ENCODE assay signal across 8 mouse cellular contexts in genomic region chr5:121383857-121384756, GRCm38 (mm10). TPM values are rescaled to one million over a fixed set of nuclear protein-coding genes. Genes with fewer than 3 reads are reported as not detected.
A peak's percentile ranks its signal among the peaks of the same experiment; 100 is the strongest.
DNase-seq lines count a peak whose midpoint lies in the region; ATAC-seq and TF ChIP-seq lines count a peak whose summit lies in the region.

No protein-coding gene starts in this region.

- intact Hi-C loops in left cerebral cortex, postnatal 36 days (cut with DNase I): no loop called here

- WGBS in forebrain, embryonic 11.5 days: 54% methylated on average over 10 of the region's 10 CpGs
- WGBS in limb, embryonic 13.5 days: 45% methylated on average over 10 of the region's 10 CpGs
- 14% methylated on average over 10 of the region's 10 CpGs for WGBS in olfactory bulb, adult 2 months

- no peaks in the 10 kb centered on the region for H3K9me3 ChIP-seq in forebrain, embryonic 11.5 days (ENCODE audit: control insufficient read depth, low read length)
- peaks cover 7% of the 10 kb centered on the region for H3K9me3 ChIP-seq in limb, embryonic 13.5 days

- no peak for TF ChIP-seq CTCF in olfactory bulb, adult 2 months (IDR thresholded peaks at IDR 0.05; ENCODE audit: insufficient read depth, low read depth, low read length)

- no peak overlapping the region for H3K27ac ChIP-seq in forebrain, embryonic 11.5 days (ENCODE audit: low read depth, low read length)
- H3K27ac ChIP-seq in limb, embryonic 13.5 days: no peak overlapping the region; the same call in 1 of the 2 replicates
- peak overlapping the region; percentile 94 for H3K27ac ChIP-seq in olfactory bulb, adult 2 months (ENCODE audit: insufficient read depth, low read depth, low read length)

- peaks cover 5% of the 10 kb centered on the region; the same call in 1 of the 2 replicates for H3K36me3 ChIP-seq in forebrain, embryonic 11.5 days (ENCODE audit: control insufficient read depth, insufficient read depth, low read length)
- H3K36me3 ChIP-seq in limb, embryonic 13.5 days: peaks cover 42% of the 10 kb centered on the region

- H3K4me1 ChIP-seq in forebrain, embryonic 11.5 days (replicated peaks; ENCODE audit: control insufficient read depth, insufficient read depth, low read length): peaks cover 8% of the 10 kb centered on the region; the same call in 1 of the 2 replicates
- peaks cover 27% of the 10 kb centered on the region for H3K4me1 ChIP-seq in limb, embryonic 13.5 days
- peaks cover 18% of the 10 kb centered on the region for H3K4me1 ChIP-seq in olfactory bulb, adult 2 months (ENCODE audit: control insufficient read depth, insufficient read depth, low read length)

- peak overlapping the region; percentile 77 for H3K9ac ChIP-seq in forebrain, embryonic 11.5 days (ENCODE audit: low read length)
- peak overlapping the region; percentile 81 for H3K9ac ChIP-seq in limb, embryonic 13.5 days

- DNase-seq in cerebellum, adult 11-12 months: peak; percentile 35
- DNase-seq in cerebellum, adult 18-20 months: no peak
- DNase-seq in 3T3-L1 (ENCODE audit: low read depth, low spot score): peak; percentile 32
- no peak for DNase-seq in forebrain, embryonic 11.5 days (ENCODE audit: low spot score)
- no peak for DNase-seq in left cerebral cortex, postnatal 36 days (ENCODE audit: low spot score in 2 of 2)
- no peak for DNase-seq in thymus, postnatal 0 days (ENCODE audit: low spot score)

- ATAC-seq in forebrain, embryonic 11.5 days (replicated peaks; ENCODE audit: low FRiP score): no peak
- ATAC-seq in limb, embryonic 13.5 days (ENCODE audit: low FRiP score, low read depth): no peak

- H3K4me2 ChIP-seq in forebrain, embryonic 11.5 days (ENCODE audit: low read depth, low read length, severe bottlenecking): peak overlapping the region; percentile 67; the same call in 1 of the 2 replicates
- H3K4me2 ChIP-seq in limb, embryonic 13.5 days (replicated peaks): peak overlapping the region; percentile 76

- no peak for TF ChIP-seq POLR2A in olfactory bulb, adult 2 months (IDR thresholded peaks at IDR 0.05; ENCODE audit: insufficient read depth, low read depth, low read length)

- peaks cover 4% of the 10 kb centered on the region; the same call in 1 of the 2 replicates for H3K27me3 ChIP-seq in forebrain, embryonic 11.5 days (ENCODE audit: control insufficient read depth, insufficient read depth, low read length)
- 0 out of 2 replicates have a peak, but pooled peaks cover 5% of the 10 kb centered on the region for H3K27me3 ChIP-seq in limb, embryonic 13.5 days

- H3K4me3 ChIP-seq in forebrain, embryonic 11.5 days (ENCODE audit: low read depth, low read length): peak overlapping the region; percentile 75
- H3K4me3 ChIP-seq in limb, embryonic 13.5 days: peak overlapping the region; percentile 80
- H3K4me3 ChIP-seq in olfactory bulb, adult 2 months (ENCODE audit: insufficient read depth, low read depth, low read length): peak overlapping the region; percentile 77

RNA-seq across cellular contexts. Expression of gene Trafd1, which starts 1.3 kb away (rescaled TPM):
- polyA plus RNA-seq in forebrain, embryonic 11.5 days (2014; fragmentation: Nextera tagmentation; extraction: Ambion mirVana): 78.5 and 84.6 TPM in 2 replicates
- 78.5 and 78.9 TPM in 2 replicates for polyA plus RNA-seq in limb, embryonic 13.5 days (2015; fragmentation: Nextera tagmentation; extraction: Ambion mirVana)
- not detected in 2 replicates for polyA plus RNA-seq in olfactory bulb, adult 2 months (2012; ENCODE audit: insufficient read depth, insufficient read length, low replicate concordance, missing spikeins)
- 10 to 100 TPM; 83.3 to 93.0 TPM for total RNA-seq in left cerebral cortex, postnatal 36 days (2021)
- polyA plus RNA-seq in thymus, postnatal 0 days (2015; fragmentation: Nextera tagmentation; extraction: Ambion mirVana): 87.5 and 90.5 TPM in 2 replicates

RNA-seq across cellular contexts. Expression of gene Naa25, which starts 13.6 kb away (rescaled TPM):
- polyA plus RNA-seq in forebrain, embryonic 11.5 days (2014; fragmentation: Nextera tagmentation; extraction: Ambion mirVana): 53.2 and 53.4 TPM in 2 replicates
- polyA plus RNA-seq in limb, embryonic 13.5 days (2015; fragmentation: Nextera tagmentation; extraction: Ambion mirVana): 38.3 and 40.6 TPM in 2 replicates
- not detected in 2 replicates for polyA plus RNA-seq in olfactory bulb, adult 2 months (2012; ENCODE audit: insufficient read depth, insufficient read length, low replicate concordance, missing spikeins)
- total RNA-seq in left cerebral cortex, postnatal 36 days (2021): 10 to 100 TPM; 39.4 to 40.7 TPM
- 33.6 and 36.8 TPM in 2 replicates for polyA plus RNA-seq in thymus, postnatal 0 days (2015; fragmentation: Nextera tagmentation; extraction: Ambion mirVana)

Comparison
In these comparisons a context has a peak if more than half of its experiments do, and no peak if none do; other contexts are left out.
1. DNase-seq: peak in cerebellum, adult 11-12 months (single experiment) and 3T3-L1 (single experiment); none in cerebellum, adult 18-20 months (0 of 2), forebrain, embryonic 11.5 days (single experiment), left cerebral cortex, postnatal 36 days (0 of 2) and thymus, postnatal 0 days (single experiment).
2. Peak in every context shown above with its lines, with median percentiles within 50 percentile points of each other: H3K4me3 ChIP-seq.